Comparison of ENCODE assay signal across 22 mouse cellular contexts in genomic region chr4:143287065-143287464, GRCm38 (mm10). TPM values are rescaled to one million over a fixed set of nuclear protein-coding genes. Genes with fewer than 3 reads are reported as not detected.
DNase-seq lines count a peak whose midpoint lies in the region; ATAC-seq and TF ChIP-seq lines count a peak whose summit lies in the region.
"Had no signal": no experiment of that assay in that cellular context is flagged by ENCODE, and none has a peak within 500 bp of the region (broad histone marks: within the 10 kb centered on the region; RNA-seq: fewer than 3 reads in every experiment).

No protein-coding gene starts in this region.

- DNase-seq in hindbrain, embryonic 10.5 days (ENCODE audit: low spot score) = no peak
- DNase-seq in hindbrain, embryonic 14.5 days (ENCODE audit: low spot score) = no peak
- DNase-seq in lung, postnatal 0 days (ENCODE audit: low spot score) = peak; percentile 54
- no peak for DNase-seq in lung, postnatal 25 days (ENCODE audit: low spot score)
- DNase-seq in ZHBTc4 (ENCODE audit: low read depth, low spot score) = peak; percentile 63
- no peak for DNase-seq in ovary, postnatal 36 days (ENCODE audit: low spot score)
- DNase-seq in thymus, adult 18-20 months = no peak
- DNase-seq: adrenal gland, postnatal 25 days; cerebellum, adult 9-10 months; gastrocnemius, postnatal 25 days; heart, postnatal 10 days; kidney, postnatal 10 days; lung, embryonic 14.5 days; spleen, adult 18-20 months had no signal

- no peak for TF ChIP-seq CTCF in lung, postnatal 0 days (IDR thresholded peaks at IDR 0.05)

- no peak overlapping the region for H3K4me3 ChIP-seq in hindbrain, embryonic 10.5 days
- no peak overlapping the region for H3K4me3 ChIP-seq in hindbrain, embryonic 14.5 days (replicated peaks; ENCODE audit: low read length)
- H3K4me3 ChIP-seq in lung, postnatal 0 days (ENCODE audit: low read depth, low read length) = no peak overlapping the region
- no peak overlapping the region for H3K4me3 ChIP-seq in macrophage (ENCODE audit: inconsistent target)
- H3K4me3 ChIP-seq: forebrain, embryonic 13.5 days; heart, embryonic 10.5 days; left cerebral cortex, adult 2 months; limb, embryonic 10.5 days had no signal

- H3K79me2 ChIP-seq in macrophage (ENCODE audit: inconsistent target) = no peaks in the 10 kb centered on the region

- H3K9me3 ChIP-seq in hindbrain, embryonic 10.5 days = peaks cover 3% of the 10 kb centered on the region; the same call in 1 of the 2 replicates
- H3K9me3 ChIP-seq in hindbrain, embryonic 14.5 days (ENCODE audit: control insufficient read depth, low read length) = no peaks in the 10 kb centered on the region
- H3K9me3 ChIP-seq in lung, postnatal 0 days (ENCODE audit: low read length) = no peaks in the 10 kb centered on the region
- H3K9me3 ChIP-seq: forebrain, embryonic 13.5 days; heart, embryonic 10.5 days; limb, embryonic 10.5 days had no signal

- no peak for ATAC-seq in hindbrain, embryonic 14.5 days (ENCODE audit: low FRiP score)
- ATAC-seq in lung, postnatal 0 days = 0 out of 2 replicates have a peak, but pooled peaks have one; percentile 15
- ATAC-seq: activated CD4-positive, CD25-positive, alpha-beta regulatory T cell, adult 4 months; forebrain, embryonic 13.5 days had no signal

- H3K4me2 ChIP-seq in hindbrain, embryonic 14.5 days (replicated peaks) = no peak overlapping the region
- no peak overlapping the region for H3K4me2 ChIP-seq in lung, postnatal 0 days (replicated peaks; ENCODE audit: low read depth, low read length)
- H3K4me2 ChIP-seq: forebrain, embryonic 13.5 days; liver, embryonic 11.5 days; lung, embryonic 14.5 days had no signal

- no peaks in the 10 kb centered on the region for H3K27me3 ChIP-seq in hindbrain, embryonic 10.5 days (ENCODE audit: insufficient read depth, poor library complexity, severe bottlenecking)
- no peaks in the 10 kb centered on the region for H3K27me3 ChIP-seq in hindbrain, embryonic 14.5 days (ENCODE audit: control insufficient read depth, insufficient read depth, low read length)
- no peaks in the 10 kb centered on the region for H3K27me3 ChIP-seq in lung, postnatal 0 days (replicated peaks; ENCODE audit: insufficient read depth, low read length)
- H3K27me3 ChIP-seq: forebrain, embryonic 13.5 days had no signal

- TF ChIP-seq EP300 in lung, postnatal 0 days (IDR thresholded peaks at IDR 0.05) = no peak

- H3K36me3 ChIP-seq in hindbrain, embryonic 10.5 days = peaks cover 52% of the 10 kb centered on the region
- no peaks in the 10 kb centered on the region for H3K36me3 ChIP-seq in hindbrain, embryonic 14.5 days (replicated peaks; ENCODE audit: control insufficient read depth, insufficient read depth)
- no peaks in the 10 kb centered on the region for H3K36me3 ChIP-seq in lung, postnatal 0 days (ENCODE audit: insufficient read depth, low read length)
- no peaks in the 10 kb centered on the region for H3K36me3 ChIP-seq in macrophage (ENCODE audit: inconsistent target)

- peak overlapping the region; percentile 30 for H3K27ac ChIP-seq in hindbrain, embryonic 10.5 days
- no peak overlapping the region for H3K27ac ChIP-seq in hindbrain, embryonic 14.5 days
- H3K27ac ChIP-seq in lung, postnatal 0 days (ENCODE audit: low read length) = no peak overlapping the region
- peak overlapping the region; percentile 57 for H3K27ac ChIP-seq in macrophage
- H3K27ac ChIP-seq: forebrain, embryonic 13.5 days; heart, embryonic 10.5 days; hindbrain, postnatal 0 days; left cerebral cortex, adult 2 months; limb, embryonic 10.5 days had no signal

- no peak overlapping the region for H3K9ac ChIP-seq in hindbrain, embryonic 14.5 days
- H3K9ac ChIP-seq in lung, postnatal 0 days (replicated peaks; ENCODE audit: low read depth) = no peak overlapping the region
- H3K9ac ChIP-seq: forebrain, embryonic 13.5 days; lung, embryonic 14.5 days had no signal

- 59% methylated on average over 4 of the region's 4 CpGs for WGBS in hindbrain, embryonic 10.5 days
- 40% methylated on average over 4 of the region's 4 CpGs for WGBS in hindbrain, embryonic 14.5 days
- WGBS in lung, postnatal 0 days = 52% methylated on average over 4 of the region's 4 CpGs
- 85% methylated on average over 4 of the region's 4 CpGs for WGBS in macrophage (ENCODE audit: missing documents)

- peaks cover 33% of the 10 kb centered on the region for H3K4me1 ChIP-seq in hindbrain, embryonic 10.5 days (replicated peaks)
- 0 out of 2 replicates have a peak, but pooled peaks cover 4% of the 10 kb centered on the region for H3K4me1 ChIP-seq in hindbrain, embryonic 14.5 days (replicated peaks; ENCODE audit: control insufficient read depth, insufficient read depth, low read length)
- H3K4me1 ChIP-seq in lung, postnatal 0 days (ENCODE audit: insufficient read depth, low read depth, low read length) = no peaks in the 10 kb centered on the region

RNA-seq across cellular contexts. Expression of gene Pdpn, which starts 12.3 kb away (rescaled TPM):
- polyA plus RNA-seq in hindbrain, embryonic 10.5 days (2016; fragmentation: Nextera tagmentation; extraction: Ambion mirVana) = 85.2 and 113 TPM in 2 replicates
- polyA plus RNA-seq in hindbrain, embryonic 14.5 days (2014; fragmentation: Nextera tagmentation; extraction: Ambion mirVana) = 56.6 and 59.6 TPM in 2 replicates
- polyA plus RNA-seq in lung, postnatal 0 days (2015; fragmentation: Nextera tagmentation; extraction: Ambion mirVana) = 118 and 142 TPM in 2 replicates
- total RNA-seq in macrophage (2018; cell fraction: chromatin; rRNA removed) = 10 to 100 TPM in 8 of 26 experiments, 1 to 10 TPM in 11, under 1 TPM in 5, not detected in 2; 0.32 to 49.3 (median 2.2) TPM
- 10 to 100 TPM in 6 of 26 experiments, 1 to 10 TPM in 20; 3.5 to 42.5 (median 5.8) TPM for total RNA-seq in macrophage (2018; cell fraction: cytosol; rRNA removed)
- total RNA-seq in macrophage (2018; cell fraction: nucleus; rRNA removed) = 10 to 100 TPM in 7 of 26 experiments, 1 to 10 TPM in 18, under 1 TPM in 1; 0.80 to 34.5 (median 5.8) TPM
- polyA plus RNA-seq in macrophage (2018) = 2.9 to 21.0 TPM (median 6.5 TPM) in 3 replicates

Comparison
In these comparisons a context has a peak if more than half of its experiments do, and no peak if none do; other contexts are left out.
1. DNase-seq: peak in lung, postnatal 0 days (single experiment) and ZHBTc4 (single experiment); none in hindbrain, embryonic 10.5 days (single experiment), hindbrain, embryonic 14.5 days (single experiment), lung, postnatal 25 days (single experiment), ovary, postnatal 36 days (single experiment) and thymus, adult 18-20 months (0 of 2).
2. H3K27ac ChIP-seq: peak in hindbrain, embryonic 10.5 days (single experiment) and macrophage (single experiment); none in hindbrain, embryonic 14.5 days (single experiment) and lung, postnatal 0 days (single experiment).